Mouse (Mus musculus) heart, adult 2 months (tissue): ENCODE measurements at regions not wholly inside any gene's neighbourhood (a gene's known extent, or its start where the extent isn't known, plus 50 kb on each side); places are given as distances from the start of the nearest gene placed in this dataset.

Experiments
- CTCF ChIP-seq: fragments of 200-600 bp; IDR thresholded peaks from 2 replicates; pipeline ENCODE4 v1.8.1; 2022; ENCODE audit warnings: antibody characterized with exemption, mild to moderate bottlenecking, moderate library complexity
- EP300 ChIP-seq: fragments of 200-500 bp; IDR thresholded peaks from 2 replicates; pipeline ENCODE4 v1.6.1; 2011; ENCODE audit warnings: low read depth, low read length, control low read depth; ENCODE audit not compliant: insufficient read depth
- POLR2A ChIP-seq: fragments of 200-500 bp; IDR thresholded peaks from 2 replicates; pipeline ENCODE4 v1.6.1; 2011; ENCODE audit warnings: mild to moderate bottlenecking, low read depth, low read length, control low read depth; ENCODE audit not compliant: insufficient read depth

DNA sequence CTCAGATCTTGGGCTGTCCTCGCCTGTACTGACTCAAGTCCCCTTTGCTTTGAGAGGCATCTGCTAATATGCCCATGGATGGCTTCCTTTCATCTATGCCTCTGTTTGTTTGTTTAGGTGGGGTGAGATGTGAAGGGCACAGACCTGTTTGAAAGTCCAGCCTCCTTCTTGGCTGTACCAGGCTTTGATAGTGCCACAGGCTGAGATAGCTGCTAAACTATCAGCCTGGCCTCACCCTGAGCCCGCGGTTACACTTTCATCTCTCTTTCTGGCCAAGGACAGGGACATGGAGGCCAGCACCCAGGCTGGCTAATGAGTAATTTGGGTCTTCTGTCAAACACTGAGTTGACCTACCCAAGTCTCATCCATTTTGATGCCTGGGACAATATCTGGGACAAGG lies 105.0 kb upstream of the Parp11 start:
- no peak for TF ChIP-seq CTCF
- no peak for TF ChIP-seq POLR2A
- no peak for TF ChIP-seq EP300
